Mouse (Mus musculus): ENCODE measurements around the gene Hint2.
A peak's percentile ranks its signal among the peaks of the same experiment; 100 is the strongest.

Hint2 gene

DNA sequence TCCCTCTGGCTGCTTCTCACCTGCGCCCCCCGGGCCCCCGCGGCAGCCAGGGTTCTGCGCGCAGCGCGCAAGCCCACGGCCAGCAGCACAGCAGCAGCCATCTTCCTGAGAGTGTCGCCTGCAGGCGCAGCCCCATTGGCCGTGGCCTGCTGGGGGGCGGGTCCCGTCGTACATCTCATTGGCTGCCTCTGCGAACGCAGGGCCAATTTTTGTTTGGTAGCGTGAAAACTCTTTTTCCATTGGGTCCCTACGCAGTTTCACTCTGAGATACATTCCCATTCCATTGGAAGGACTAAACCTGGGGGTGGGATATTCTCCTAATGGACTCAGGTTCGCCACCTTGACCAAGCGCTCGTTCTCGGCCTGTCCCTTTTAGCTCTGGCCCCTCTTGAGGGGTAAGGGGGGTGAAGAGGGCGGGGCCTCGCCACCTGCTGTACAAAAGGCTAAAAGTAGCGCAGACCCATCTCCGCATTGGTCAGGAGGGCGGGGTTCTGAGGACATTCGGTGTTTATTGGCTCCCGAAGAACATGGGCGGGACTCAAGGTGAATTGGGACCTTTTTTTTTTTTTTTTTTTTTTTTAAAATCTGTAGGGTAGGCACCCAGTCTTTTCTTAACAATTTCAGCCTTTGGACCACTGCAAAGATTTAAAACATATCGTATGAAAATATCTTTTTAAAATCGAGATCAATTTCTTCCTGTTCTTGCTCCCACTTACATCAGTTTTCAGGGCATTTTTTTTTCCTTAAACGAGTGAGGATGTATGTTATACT lies at the start of gene Hint2:
Gene Hint2 (minus strand): TSS at position 128 of the 771 bp plus-strand sequence.
- peak; percentile 95 to 97 for DNase-seq

DNA sequence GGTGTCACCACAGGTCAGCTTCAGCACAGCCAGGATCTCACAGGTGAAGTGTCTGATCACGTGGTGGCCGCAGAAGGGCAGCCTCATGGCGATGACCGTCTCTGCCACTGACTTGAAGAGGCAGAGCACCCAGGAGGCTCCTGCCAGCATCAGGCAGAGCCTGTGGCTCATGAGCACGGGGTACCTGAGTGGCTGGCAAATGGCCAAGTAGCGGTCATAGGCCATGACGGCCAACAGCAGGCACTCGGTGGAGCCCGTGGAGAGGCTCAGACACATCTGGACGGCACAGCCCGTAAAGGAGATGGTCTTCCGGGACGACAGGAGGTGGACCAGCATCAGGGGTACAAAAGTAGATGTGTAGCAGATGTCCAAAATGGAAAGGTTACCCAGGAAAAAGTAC lies 49.7 kb upstream of the Hint2 start:
- no peak for DNase-seq

DNA sequence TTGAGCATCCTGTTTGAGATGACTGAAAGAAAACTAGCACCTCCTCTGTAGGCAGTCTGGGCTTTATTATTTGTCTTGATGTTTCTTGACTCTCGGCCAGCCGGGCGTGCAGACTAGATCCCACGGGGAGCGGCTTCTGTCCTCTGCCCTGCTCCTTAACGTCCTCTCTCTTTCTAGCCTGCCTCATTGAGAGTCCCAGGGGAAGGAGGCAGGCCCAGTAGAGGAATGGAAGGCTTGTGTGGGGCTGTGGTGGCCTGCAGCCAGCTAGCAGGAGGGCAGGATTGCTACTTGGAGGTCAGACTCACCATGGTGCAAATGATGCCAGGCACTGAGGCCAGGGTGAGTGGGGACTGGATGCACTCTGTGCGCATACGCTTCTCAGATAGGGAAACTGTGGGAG lies 47.6 kb upstream of the Hint2 start:
- no peak for DNase-seq

DNA sequence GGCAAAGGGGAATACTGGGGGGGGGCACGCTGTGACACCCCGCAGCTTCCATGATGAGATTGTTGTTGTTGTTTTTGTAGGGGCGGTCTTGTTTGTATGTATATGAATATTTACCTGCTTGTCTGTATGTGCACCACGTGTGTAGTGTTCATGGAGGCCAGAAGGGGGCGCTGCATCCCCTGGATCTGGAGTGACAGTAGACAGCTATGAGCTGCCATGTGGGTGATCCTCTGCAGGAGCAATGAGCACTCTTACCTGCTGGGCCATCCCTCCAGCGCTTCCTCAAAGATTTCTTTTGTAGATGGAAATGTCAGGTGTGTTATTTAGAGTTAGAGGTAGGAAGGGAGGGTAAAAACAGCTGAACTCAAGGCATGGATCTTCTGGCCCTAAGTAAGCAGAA lies 47.2 kb upstream of the Hint2 start:
- DNase-seq = no peak

DNA sequence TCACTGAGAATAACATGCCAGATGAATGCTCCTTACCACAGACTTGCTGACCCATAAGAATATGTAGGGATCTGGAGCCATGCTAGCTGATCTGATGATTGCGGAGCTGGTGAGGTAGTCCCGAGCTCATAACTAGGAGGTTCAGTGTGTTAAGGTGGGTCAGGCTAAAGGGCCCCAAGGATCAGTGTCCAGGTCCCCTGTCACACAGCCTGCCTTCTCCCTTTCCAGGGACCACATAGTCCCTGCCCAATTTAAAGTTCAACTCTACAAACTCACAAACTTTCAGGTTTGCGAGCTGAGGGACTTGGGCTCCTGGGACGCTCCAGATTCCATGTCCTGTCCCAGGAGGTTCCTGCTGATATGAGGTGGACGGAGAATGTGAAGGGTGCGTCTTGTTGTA lies 44.4 kb upstream of the Hint2 start, which contains the start of gene Olfr70:
Gene Olfr70 (minus strand): TSS at position 101 of the 400 bp plus-strand sequence.
- DNase-seq = no peak

DNA sequence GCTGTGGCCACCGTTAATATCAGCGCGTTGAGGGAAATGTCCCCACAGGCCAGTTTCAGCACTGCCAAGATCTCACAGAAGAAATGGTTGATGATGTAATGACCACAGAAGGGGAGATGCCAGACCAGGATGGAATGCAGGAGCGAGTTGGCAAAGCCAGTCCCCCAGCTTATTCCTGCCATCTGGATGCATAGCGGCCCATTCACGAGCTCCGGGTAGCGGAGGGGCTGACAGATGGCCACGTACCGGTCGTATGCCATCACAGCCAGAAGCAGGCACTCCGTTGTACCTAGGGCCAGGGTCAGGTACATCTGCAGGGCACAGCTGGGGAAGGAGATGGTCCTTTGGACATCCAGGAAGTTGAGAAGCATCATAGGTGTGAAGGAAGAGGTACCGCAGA lies 40.3 kb upstream of the Hint2 start:
- DNase-seq = peak; percentile 66 to 78

DNA sequence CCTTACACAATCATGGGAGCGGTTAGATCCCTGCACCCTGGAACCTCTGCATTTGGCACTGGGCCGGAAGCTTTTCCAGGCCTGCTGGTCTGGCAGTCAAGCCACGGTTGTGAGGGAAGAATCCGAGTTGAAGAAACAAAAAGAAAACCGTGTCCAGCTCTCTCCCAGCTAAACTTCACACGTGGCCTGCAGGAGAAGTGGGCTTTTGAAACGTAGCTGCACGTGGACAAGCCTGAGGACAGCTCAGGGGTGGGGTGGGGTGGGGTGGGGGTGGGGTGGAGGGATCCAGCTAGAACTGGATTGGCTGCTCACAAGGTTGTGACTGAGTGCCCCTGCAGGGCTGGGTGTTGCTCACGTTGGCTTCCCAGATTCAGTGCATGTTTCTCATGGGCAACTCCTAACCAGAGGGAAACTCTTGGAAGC lies 39.0 kb upstream of the Hint2 start:
- DNase-seq = peak in 1 of 2 experiments; percentile 25

DNA sequence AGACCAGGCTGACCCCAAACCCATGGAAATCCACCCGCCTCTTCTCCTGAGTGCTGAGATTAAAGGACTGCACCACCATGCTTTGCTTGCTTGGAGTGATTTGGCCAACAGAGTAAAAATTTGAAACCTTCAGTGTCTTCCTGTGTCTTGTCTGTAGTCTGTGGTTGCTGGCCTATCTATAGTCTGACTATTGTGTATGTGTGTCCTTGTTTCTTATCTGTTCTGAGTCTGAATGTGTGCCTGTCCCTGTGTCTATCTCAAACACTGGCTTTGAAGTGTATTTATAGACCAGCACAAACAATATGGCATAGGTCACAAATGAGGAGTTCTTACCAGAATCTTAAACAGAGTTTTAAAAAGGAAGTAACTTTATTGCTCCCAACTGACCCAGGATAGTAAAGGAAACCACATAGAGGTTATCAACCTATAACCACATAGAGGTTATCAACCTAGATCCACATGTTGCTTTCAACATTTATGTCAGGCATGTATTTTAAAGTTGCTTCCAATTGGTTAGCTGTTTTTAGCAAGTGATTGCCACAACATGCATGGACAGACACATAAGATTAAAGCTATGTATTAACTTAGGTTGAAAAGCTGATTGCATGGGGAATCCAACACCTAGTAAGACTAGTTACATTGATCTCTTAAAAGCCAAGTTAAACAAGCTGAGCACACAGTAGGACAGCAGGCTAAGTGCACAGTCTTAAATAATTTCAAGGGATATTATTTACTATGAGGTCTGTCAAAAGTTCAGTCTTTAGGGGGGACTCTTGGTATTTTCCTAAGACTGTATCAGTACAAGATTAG lies 38.4 kb upstream of the Hint2 start:
- DNase-seq = no peak

DNA sequence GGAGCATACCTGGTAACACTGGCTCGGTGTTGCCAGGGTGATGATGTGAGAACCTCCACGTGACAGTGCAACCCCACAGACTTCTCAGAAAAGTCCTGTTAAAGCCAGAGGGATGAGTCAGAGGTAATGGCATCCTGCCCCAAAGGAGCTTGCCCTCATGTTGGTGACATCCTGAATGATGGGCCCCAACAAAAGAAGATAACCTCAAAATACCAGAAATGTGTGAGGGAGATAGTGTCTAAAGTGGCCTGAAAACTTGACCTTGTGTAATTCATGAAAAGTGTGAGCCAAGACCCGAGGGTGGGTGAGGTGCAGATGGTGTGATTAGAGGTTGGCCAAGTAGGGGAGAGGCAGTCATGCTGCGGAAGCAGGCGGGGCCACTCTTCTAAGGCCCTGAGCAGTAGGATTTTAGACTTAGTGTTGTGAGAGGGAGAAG lies 37.6 kb upstream of the Hint2 start:
- DNase-seq = peak; percentile 27 to 49

DNA sequence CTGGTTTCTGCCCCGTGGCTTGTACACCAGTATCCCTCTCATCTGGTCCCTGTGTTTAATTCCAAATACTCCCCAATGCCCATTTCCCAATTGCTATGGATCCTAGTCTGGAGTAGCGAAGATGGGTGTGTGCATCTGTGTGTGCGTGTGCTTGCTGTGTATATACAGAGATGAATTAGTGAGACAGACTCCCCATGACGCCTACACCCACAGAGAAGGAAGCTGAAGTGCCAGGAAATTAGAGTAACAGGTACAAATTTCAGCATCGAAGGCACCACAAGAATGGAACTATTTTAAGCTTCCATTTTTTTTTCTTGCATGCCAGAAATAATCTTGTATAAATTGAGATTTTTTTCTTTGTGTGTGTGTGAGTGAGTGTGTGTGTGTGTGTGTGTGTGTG lies 34.8 kb upstream of the Hint2 start:
- no peak for DNase-seq

DNA sequence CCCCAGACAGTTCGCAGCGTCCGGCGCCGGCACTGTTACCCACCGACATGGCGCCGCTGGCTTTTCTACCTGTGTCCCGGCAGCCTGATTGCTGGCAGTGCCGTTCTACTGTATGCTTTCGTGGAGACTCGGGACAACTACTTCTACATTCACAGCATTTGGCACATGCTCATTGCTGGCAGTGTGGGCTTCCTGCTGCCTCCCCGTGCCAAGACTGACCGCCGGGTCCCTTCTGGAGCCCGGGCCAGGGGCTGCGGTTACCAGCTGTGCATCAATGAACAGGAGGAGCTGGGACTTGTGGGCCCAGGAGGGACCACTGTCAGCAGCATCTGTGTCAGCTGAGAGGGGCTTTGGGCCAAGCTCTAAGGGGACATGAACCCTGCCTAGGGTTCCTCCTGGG lies 33.8 kb upstream of the Hint2 start:
- no peak for DNase-seq

DNA sequence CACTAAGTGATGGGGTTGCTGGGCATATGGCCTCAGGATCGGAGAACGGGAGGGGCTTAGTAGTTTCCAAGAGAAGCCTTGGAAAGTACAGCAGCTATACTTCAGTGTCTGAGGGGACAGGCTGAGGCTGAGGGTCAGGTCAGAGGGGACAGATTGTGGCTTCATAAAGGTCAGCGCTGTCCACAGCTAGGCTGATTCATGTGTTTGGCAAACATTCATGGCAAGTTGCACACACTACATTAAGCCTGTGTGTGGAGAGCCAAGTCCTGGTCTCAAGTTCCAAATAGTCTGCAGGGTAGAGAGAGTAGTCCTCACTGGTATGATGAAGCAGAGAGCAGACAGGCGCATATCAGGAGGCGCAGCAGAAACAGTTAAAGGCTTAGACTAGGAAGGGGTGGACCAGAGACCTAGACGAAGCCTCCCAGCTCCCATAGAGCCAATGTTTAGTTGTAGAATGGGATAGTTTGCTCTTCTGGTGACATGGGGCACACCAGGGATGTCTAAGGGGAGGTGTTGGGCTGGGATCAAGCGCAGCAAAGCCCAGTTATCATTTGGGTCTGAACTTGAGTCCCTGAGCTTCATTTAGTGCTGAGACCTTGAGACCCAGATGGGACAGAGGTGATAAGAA lies 23.3 kb upstream of the Hint2 start:
- peak in 1 of 2 experiments; percentile 20 for DNase-seq

DNA sequence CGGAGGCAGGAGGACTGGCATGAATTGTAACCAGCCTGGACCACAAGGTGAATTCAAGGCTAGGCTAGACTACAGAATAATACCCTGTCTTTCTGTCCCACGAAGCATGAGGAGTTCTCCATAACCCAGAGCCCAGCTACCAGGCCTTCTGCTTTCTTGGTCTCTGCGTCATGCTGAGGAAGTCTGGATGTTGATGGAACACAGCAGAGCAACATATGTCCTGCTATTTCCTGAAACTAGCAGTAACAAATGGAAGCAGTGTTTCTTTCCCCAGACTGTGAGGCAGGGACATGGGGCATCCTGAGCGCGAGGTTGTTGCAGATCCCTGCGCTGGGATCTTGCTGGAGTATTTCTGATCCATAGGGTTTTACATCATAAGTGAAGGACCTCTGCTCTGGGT lies 22.3 kb upstream of the Hint2 start:
- peak in 1 of 2 experiments; percentile 27 for DNase-seq

DNA sequence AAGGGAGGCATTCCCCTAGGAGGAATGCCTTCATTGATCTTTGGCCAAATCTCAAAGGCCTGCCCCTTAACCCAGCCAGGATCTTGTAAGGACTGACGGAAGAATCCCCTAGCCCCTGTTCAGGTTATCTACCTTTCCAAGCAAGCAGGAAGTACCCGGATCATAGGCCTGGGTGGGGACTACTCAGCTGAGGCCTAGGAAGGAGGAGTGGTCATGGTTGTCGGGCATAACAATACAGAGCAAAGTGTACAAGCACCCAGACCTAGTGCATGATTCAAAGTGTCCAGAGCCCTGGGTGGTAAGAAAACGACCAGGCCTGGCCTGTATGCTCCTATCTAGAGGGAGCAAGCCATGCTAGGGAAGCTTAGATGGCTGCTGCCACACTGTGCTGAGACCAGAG lies 19.3 kb upstream of the Hint2 start:
- DNase-seq = no peak

DNA sequence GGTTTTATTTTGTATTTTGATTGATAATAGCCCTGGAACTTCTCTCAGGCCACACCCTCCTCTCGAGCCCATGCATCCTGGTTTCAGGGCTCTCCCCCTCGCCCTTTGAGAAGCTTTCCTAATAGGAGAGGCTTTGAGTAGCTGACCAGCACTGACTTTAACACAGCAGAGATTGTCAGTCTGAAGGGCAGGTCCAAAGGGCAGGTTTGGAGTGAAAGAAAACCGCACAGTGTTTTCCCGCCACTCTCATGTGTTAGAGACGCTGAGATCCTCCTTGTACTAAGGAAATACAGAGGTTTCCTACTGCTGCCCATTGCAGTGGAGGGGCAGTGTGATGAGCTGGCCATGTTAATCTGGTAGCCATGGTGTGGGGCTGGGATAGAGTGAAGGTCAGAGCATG lies 18.7 kb upstream of the Hint2 start:
- no peak for DNase-seq

DNA sequence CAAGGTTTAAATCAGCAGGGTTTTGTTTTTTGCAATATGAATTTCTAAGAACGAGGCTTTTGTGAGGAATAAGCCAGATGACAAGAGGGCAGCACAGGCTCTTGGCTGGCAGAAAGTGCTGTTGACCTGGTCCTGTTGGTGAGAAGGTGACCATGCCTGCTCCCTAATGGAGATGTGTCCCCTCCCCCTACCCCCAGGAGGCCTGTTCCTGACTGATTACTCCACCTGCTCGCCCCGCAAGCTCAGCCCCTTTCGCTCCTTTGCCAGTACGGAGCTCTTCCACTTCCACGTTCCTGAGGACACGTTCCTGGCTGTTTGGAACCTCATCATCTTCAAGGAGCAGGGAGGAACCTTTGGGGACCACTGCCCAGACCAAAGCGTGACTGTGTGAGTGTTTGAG lies 17.4 kb upstream of the Hint2 start:
- no peak for DNase-seq

DNA sequence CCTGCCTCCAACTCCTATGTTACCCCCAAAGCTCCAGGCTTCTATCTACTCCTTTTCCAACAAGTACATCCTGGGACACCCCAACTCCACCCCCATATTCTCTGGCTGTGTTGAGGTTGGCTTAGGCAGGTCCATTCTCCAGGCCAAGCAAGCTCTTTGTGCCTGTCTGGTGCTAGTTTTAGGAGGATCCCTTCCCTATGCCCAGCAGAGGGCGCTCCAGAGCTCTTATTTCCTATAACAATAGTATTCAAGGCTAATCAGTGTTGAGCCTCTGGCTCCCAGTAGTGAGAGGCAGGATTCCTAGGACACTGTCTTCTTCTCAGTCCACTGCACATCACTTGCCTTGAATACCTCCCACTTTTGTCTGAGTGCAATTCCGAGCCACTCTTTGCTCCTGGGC lies 15.8 kb upstream of the Hint2 start:
- peak; percentile 92 to 95 for DNase-seq

DNA sequence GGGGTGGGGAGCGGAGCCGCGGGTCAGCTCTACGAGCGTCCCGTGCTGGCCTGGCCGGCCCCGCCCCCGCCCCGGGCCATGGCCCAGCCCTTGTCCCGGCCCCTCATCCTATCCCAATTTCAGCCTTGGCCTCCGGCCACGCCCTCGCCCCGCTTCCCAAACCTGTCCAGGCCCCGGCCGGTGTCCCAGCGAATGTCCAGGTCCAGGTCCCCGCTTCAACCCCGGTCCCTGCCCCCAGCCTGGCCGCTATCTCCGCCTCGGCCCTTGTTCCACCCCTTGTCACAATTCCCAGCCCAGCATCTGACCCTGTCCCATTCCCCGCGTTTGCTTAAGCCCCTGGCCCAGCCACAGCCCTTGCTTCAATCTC lies 13.1 kb upstream of the Hint2 start:
- DNase-seq = peak in 1 of 2 experiments; percentile 86

DNA sequence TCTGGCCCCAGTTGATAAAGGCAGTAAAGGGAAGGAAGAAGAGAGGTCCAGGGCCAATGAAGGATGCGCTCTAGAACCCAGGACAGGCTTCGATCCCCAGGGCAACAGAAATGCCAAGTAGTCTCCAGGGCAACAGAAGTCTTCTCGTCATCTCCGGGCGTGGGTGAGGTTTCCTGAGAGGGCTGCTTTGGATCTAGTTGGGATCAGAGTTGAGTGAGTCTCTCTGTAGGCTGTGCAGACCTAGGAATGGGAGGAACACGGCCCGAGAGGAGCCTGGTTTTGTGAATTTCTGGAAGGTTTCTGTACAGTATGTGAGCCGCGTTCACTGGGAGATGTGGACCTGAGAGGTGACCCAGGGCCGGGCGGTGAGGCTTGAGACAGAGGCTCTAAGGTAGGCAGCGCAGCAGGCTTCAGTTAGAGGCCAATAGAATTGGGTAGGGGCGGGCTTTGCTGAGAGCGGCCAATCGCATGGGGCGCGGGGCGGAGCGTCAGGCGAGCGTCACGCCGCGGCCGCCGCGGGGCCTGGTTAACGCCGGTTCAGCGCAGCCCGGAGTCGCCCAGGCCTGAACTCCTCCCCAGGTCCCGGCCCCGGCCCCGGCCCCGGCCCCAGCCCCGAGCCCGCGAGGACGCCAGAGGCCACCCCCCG lies 12.6 kb upstream of the Hint2 start, which contains the start of the genes Tmem8b and Fam221b:
Gene Tmem8b (plus strand): TSS at position 190 of the 646 bp plus-strand sequence.
Gene Fam221b (minus strand): TSS at position 364 of the 646 bp plus-strand sequence.
- DNase-seq = peak; percentile 95 to 97

DNA sequence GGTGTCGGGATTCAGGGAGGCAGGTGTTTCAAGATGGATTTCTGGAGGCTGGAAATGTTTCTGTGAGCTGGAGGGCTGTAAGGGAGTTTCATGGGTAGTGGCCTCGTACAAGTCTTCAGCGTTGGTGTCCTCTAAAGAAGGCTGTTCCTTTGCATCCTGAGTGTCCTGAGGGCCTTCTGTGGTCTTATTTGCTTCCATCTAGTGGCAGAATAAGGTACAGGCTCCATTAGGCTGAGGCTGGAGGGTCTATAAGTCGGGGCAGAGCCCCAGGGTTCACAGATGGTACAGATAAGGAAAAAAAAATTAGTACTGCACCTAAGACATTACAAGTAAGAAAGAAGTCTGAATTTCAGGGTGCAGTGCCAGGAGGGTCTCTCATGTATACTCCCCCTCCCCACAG lies 10.1 kb upstream of the Hint2 start:
- no peak for DNase-seq

DNA sequence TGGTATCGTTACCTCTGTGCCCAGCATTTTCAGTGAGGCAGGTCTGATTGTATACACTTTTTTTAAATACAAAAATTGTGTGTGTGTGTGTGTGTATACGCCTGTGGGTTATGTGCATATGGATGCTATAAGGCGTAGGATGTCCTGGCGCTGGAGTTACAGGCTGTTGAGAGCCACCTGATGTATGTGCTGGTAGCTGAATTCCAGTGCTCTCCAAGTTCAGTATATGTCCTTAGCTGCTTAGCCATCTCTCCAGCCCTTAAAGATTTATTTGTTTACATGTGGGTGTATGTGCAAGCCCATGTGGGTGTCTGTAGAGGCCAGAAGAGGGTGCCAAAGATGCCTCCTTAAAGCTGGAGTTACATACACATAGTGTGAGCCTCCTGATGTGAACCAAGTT lies 880 bp upstream of the Hint2 start:
- peak in 1 of 2 experiments; percentile 29 for DNase-seq

DNA sequence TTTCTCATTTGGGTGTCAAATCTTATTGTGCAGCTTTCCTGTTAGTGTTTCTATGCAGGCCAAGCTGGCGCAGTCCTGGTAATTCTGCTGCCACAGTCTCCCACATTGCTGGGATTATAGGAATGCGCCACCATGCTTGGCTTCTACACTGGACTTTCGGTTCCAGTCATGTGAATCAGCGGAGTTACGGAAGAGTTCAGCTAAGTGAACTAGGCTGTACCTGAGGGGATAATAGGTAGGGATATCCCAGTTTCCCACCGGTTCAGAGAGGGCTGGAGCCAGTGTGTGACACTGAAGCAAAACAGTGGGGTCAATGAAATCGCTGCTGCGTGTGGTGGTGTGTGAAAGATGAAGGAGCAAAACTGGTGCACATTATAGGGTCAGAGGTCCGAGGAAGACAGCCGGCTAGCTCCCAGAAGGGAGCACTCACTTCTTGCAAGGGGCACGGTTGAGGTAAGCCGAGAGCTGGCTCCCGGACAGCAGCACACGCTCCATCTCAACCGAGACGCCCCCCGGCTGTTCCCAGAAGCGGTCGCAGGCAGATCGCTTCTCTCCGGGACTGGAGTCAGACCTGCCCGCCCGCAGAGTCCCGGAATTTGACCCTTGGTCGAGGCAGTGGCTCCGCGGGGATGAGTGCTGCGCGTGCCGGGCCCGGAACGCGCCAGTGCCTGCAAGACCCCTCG lies 469 bp downstream of the Hint2 start:
- DNase-seq = peak in 1 of 2 experiments; percentile 34
